Mouse (Mus musculus): ENCODE data around the gene Disc1.

The Disc1 gene

DNA sequence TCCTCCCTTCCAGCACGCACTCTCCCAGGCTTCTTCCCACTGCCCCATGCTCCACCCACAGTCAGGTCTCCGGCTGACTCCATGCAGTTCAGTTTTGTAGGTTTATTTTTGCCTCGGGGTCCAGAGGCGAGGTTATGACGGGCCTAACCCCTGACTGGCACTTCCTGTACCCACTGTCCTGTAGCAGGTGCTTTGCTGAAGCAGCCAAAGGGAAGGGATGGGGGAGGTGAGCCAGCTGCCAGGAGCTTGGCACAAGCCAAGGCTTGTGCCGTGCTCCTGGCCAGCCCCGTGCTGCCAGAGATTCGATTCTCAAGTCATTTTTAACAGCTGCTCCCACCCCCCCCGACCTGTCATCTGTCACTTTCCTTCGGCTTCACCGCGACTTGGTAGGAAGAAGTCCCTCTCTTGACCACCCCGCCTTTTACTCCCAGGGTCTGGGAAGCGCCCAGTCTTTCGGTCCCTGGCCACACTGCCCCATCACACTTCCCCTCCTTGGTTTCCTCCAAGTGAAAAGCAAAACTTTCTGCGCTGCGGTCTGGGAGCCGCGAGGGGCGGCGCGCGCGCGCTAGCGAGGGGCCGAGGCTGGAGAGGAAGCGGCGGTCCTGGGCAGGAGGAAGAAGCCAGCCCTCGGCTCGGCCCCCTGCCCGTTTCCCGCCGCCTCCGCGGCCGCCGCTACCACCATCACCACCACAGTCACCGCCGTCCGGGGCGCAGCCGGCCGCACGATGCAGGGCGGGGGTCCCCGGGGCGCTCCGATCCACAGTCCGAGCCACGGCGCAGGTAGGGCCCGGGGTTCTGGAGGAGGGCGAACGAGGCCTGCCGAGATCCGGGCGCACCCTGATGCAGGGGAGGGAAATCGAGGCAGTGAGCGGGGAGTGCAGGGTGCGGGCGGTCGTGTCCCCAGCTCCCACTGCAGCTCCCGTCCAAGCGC, at the start of gene Disc1:
Disc1 (plus strand) TSS at position 691 of the 931 bp plus-strand sequence.
- no peak for DNase-seq

DNA sequence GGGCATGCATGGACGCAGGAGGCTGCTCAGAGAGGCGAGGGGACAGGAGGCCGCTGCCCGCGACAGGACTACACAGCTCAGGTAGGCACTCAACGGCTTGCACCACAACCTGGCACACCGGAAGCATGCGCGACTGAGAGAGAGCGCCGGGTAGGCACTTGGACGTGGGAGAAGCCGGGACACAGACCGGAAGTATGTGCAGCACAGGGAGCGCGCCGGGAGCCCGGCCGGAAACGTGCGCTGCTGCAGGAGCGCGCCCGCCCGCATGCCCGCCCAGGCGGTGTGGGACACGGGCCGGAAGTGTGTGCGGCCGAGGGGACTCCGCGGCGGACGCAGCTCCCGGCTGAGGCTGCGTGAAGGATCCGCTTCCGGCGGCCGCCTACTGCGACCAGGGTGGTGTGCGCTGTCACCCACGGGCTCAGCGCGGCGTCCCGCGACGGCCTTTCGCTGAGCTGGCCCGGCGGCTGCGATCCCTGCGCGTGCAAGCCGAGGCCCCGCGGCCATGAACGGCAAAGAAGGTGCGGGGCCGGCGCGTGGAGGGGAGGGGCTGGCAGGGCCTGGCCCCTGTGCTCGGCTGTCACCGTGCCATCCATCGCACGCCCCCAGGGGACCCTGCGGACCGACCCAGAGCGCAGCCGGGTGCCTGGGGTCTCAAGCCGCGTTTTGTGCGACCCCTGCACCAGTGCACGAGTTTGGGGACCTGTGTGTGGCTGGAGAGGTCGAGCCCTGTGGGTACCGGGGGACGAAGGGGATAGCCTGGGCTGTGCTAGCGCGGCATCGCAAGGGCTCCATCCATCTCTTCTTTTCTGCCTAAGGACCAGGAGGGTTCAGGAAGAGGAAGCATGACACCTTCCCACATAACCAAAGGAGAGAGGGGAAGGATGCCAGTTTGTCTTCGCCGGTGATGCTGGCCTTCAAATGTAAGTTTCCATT, 41.0 kb upstream of the Disc1 start, which contains the start of gene Tsnax:
Tsnax (plus strand) TSS at position 303 of the 933 bp plus-strand sequence.
- DNase-seq = peak; percentile 90

DNA sequence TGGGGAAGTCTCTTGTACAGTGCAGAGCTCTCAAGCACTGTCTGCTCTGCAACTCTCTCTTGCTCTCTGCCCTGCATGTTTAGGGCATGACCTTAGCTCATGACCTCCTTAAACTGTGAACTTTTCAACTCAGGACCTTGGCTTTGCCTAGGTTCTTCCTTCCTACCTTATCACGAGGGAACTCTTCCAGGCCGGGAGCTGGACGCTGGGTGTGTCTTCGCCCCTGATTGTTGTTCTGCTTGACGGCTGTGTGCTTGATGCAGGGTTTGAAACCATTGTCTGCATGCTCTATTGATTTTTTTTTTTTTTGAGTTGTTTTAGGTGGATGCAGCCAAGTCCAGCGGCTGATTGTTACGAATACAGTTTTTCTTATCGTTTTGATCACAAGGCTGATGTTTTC, 29.9 kb upstream of the Disc1 start:
- no peak for DNase-seq

DNA sequence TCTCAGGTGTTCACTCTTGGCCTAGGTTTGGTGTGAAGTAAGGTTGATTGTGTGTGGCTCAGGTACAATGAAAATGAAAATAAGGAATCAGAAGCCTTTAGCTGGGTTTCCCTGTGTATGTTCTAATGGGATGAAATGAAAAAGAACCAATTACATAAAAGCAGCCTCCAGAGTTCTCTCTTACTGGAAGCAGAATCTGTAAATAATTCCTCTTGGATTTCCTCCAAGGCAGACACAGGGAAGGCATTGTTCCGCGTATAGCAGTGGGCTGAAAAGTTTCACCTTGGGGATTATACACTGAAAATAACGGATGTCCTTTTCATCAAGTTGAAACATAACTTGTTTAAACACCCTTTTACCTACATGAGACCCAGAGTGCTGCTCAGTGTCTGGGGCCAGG, 26.8 kb upstream of the Disc1 start:
- DNase-seq = no peak

DNA sequence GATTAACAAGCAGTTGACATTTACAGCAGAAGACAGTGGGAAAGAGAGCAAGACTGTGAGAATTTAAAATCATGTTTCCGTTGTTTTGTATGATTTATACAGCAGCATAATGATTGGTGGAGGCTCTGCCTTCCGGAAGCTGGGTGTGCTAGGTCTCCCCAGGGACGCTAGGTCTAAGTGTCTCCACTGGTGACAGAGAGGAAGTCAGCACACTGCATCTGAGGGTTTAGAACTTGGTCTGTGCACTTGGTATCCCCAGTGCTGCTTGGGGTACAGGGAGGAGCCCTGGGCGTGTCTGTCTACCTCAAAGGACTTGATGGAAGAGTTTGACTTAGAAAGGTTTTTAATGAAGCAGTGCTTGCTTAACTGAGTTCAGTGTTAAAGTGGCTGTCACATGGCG, 25.2 kb upstream of the Disc1 start:
- no peak for DNase-seq

DNA sequence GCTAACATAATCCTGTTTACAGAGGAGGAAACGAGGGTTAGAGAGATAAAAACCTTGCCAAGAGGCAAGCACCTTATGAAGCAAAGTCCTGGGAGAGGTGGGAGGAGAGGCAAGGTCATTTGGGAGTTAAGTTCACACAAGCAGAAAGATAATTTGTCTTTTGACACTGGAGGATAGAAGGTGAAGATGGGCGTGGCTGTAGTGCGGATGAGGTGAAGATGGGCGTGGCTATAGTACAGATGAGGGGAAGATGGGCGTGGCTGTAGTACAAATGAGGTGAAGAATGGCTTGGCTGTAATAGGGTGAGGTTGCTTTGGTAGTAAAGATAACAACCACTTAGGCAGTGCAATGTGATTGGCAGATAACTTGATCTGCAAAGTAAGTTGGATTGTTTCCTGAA, 22.7 kb upstream of the Disc1 start:
- DNase-seq = no peak

DNA sequence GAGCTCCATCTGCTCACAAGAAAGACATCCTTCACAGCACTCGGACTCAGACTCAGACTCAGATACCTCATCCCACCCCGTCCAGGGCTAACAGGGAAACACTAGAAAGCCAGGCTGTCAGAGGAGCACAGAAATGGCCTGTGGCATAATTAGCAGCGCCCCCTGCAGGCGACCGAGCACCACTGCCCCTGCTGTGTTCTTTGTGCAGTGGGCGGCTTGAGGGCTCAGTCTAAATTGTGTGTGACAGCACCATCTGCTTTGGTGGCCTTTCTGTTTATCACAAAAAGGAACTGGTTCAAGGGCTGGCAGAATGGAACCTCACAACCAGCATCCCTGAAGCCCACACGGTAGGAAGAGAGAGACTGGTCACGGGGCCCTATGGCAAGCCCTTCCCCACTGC, 19.3 kb upstream of the Disc1 start:
- peak; percentile 69 for DNase-seq

DNA sequence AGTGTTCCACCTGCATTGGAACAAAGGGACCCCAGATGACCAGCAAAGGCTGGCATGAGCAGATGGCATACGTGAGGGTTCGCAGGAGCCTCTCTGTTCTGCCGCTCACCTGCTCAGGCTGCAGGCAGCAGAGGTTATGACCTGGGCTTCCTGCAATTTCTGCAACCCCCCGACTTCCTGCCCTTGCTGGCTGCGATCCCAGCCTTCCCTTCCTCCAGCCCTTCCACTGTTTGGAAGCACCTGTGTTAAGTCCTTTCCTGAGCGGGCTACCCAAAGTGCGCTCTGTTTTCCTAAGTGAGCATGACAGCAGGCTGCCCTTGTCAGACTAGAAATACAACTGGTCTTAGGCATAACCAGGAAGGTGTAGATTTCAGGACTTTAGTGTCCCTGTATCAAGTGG, 16.9 kb upstream of the Disc1 start:
- no peak for DNase-seq

DNA sequence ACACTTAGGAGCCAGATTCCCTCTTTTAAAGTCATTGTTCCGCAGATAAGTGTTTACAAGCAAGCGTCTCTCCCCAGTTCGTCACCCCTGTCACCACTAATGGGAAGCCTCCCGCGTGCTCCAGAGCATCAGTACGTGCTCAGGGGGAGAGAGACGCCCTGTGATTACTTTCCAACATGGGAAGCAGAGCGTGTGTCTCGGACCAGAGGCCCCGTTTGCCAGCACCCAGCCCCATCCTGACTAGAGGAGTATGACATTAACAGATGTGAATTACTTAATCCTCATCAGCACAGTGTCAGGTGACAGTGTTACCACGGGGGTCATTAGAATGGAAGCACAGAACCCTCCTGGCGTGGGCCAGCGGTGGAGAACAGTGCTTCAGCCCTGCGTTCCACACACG, 15.3 kb upstream of the Disc1 start:
- DNase-seq = no peak

DNA sequence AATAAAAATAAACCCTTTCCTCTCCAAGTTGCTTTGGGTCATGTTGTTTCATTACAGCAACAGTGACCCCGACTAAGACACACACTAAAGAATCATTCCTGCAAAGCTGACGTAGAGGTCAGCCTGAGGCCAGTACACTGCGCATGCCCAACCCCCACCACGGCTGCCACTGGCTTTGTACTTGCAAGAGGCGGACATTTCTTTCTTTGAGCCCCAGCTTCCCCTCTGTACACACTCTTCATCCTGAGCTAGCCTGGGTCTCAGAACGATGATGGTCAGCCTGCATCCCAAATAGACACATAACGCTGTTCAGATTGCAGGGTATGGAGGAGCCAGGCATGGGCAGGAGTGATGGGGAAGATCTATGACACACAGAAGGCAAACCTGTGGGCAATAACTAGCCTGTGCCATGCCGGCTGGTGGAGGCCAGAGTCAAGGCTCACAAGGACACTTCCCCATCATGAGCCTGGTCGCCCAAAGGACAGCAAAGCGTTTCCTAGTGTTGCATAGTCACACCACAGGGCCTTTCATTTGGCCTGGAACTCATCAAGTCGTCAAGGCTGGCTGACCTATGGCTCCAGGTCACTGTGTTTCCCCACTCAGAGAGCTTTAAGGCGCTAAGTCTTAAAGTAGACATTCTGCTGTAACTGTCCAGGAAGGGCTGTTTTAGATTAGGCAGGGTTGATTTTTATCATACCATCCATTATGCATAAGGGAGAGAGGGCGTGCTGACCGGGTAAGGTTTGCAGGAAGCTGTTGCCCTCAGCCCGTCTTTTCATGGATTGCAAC, 13.2 kb upstream of the Disc1 start:
- no peak for DNase-seq

DNA sequence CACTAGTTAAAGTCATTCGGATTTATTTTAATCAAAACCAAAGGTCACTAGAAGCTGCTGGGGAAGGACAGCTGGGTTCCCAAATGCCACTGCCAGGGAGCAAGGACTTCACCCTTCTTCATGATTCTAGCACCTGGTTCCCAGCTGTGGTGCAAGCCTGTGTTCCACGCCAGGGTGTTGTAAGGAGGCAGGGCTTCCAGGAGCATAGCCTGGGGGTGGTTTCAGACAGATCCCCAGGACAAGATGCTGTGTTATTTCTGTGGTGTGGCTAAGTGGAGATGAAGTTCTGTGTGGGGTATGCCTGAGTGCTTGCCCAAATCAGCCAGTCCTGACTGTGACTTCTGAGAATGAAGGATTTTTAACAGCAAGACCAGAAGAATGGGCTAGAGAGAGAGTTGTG, 12.5 kb upstream of the Disc1 start:
- DNase-seq = no peak

DNA sequence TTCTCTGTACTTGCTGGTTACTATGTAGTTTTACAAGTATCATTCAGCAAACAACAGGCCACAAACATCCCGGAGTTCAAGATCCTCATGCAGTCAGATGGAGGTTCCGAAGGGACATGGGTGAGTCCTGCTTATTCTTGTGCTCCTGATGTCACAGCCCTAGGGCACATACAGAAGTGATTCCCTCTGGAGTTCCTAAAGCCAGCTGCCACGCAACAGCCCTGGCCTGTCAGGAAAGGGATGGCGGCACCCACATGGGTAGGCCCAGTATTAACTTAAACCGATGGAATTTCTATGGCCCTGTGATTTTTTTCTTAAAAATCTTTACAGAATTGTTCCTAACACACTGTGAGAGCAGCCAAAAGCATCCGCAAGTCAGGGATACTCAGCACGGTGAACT, 10.6 kb upstream of the Disc1 start:
- no peak for DNase-seq

DNA sequence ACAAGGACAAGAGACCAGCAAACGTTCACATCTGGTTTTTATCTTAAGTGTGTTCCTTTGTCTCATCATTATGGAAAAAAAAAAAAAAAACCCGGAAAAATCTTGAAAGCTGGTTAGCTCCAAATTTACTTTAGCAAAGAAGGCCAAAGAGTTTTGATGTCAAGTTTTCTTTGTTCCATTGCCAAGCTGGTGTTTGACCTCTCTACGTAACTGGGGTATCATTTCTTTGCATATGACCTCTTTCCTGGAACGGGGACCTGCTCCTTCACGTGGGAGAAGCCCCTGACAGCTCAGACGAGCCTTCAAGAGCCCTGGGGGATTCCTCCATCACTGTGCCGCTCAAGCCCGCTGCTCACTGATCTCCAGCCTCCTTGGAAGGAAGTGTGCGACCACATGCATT, 10.1 kb upstream of the Disc1 start:
- DNase-seq = no peak

DNA sequence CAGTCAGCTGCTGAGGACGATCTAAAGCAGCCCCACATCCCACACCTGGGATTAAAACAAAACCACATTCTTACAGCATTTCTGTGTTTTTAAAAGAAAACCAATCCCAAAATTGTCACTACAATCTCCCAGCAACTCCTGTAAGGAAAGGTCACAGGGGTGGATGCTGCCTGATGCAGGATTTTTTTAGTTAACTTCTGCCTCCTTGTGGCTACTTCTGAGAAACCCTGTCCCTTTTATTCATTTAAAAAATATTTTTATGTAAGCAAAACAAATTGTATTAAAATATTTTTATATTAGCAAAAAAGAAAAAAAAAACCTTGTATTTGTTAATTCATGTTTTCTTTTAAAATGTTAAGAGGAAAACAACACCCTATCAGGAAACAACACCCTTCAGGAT, 8.2 kb upstream of the Disc1 start:
- DNase-seq = no peak

DNA sequence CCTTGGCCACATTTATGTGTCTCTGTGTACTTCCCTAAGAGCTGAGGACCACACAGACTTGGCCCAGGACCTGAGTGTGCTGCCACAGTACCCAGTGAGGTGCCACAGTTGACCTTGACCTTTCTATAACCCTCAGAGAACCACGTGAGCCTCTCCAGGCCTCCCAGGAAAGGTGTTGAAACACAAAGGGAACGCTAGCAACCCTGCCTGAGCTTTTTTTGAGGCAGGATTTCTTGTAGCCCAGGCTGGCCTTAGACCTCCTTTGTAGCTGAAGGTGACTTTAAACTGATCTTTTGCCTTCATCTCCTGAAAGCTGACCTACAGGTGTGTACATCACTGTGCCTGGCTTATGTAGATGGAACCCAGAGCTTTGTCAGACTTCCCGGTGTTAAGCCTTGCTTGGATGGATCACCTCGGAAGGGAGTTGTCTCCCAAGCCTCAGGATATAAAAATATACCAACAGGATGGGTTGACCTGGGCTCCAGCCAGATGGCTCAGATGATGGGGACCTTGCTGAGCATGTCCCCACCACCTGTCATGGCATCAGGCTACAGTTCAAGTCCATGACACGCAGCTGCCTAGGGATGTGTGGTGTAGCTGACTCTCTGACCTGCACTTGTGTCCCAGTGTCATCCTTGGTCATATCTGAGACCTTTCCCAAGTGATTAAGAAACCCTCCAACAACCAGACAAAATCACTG, 4.8 kb upstream of the Disc1 start:
- no peak for DNase-seq

DNA sequence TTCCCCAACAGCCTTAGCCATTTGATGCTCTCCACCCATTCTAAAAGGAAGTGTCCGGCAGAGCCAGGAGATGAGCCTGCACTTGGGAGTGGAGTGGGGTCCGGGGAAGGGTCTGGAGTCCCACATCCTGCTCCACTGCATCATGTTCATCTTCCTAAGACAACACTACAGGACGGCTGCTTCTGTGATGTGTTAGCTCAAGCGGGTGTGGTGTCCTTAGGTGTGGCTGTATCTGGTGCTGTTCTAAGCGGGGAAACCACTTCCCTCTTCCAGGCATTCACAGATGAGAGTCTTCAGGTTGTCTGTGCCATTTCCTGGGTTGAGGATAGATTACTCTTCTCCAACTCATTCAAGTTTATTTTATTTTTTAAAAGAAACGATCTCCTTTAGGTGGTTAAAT, 4.2 kb upstream of the Disc1 start:
- no peak for DNase-seq

DNA sequence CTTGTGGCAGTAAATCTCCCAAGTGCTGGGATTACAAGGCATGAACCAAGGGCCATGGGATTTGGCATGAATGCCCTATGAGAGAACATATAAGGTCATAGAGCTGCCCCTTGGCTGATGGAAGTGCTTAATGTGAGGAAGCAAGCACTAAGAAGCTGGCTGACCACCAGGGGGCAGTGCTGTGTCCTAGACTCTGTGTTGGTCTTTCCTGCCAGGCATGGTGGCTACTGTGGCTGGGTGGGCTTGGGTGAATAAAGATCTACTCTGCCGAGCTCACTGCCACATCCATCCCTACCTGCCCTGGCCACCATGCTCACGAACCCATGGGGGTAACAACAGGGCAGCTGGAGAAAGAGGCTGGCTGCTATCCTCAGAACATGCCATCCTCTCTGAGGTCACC, 2.0 kb upstream of the Disc1 start:
- peak; percentile 72 for DNase-seq

DNA sequence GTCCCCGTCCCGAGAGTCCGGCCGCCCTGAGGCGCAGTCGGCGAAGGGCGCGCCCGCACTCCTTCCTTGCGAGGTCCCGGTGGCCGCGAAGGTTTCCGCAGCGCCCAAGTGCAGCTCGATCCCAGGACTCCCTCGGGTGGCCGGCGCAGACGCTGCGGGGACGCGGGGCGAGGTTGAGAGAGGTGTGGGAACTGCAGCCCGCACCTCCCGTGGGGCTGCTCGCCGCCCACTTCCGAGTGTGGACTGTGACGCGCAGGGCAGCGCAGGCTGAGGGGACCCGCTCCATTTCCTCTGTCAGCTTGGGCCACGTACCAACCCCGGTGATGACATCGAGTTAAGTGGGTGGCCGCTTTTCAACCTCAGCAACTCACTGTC, 428 bp downstream of the Disc1 start:
- DNase-seq = peak; percentile 22

DNA sequence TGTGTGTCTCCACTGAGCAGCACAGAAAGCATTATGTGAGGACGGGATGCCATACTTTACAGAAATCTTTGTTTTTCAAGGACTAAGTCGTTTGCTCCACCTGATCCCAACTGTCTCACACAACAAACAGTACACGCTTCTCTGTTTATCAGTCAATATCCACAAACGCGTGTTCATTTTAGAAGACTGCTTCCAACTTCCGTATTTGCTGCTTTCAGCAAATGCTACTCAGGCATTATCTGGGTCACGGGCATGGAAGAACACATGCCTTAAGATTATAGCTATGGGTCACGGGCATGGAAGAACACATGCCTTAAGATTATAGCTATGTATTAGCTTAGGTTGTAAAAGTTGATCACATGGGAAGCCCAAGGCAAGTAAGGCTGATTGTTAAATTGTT, 6.9 kb downstream of the Disc1 start:
- DNase-seq = no peak

DNA sequence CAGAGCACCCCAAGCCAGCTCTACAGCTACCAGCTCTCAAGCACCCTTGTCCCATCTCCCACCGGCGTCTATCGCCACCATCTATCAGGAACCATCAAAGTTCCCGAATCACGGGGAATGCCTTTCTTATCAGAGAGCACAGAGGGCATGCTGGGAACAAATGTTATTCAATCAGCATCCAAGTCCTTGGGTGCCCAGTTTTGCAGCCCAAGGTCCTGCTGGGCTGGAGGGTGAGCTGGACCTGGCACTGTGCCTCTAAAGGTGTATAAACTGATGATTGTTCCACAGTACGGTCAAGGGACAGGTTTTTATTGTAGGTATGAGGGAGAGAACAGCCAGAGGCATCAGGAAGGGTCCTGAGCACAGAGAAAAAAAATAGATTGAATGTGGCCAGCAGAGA, 11.6 kb downstream of the Disc1 start:
- no peak for DNase-seq

DNA sequence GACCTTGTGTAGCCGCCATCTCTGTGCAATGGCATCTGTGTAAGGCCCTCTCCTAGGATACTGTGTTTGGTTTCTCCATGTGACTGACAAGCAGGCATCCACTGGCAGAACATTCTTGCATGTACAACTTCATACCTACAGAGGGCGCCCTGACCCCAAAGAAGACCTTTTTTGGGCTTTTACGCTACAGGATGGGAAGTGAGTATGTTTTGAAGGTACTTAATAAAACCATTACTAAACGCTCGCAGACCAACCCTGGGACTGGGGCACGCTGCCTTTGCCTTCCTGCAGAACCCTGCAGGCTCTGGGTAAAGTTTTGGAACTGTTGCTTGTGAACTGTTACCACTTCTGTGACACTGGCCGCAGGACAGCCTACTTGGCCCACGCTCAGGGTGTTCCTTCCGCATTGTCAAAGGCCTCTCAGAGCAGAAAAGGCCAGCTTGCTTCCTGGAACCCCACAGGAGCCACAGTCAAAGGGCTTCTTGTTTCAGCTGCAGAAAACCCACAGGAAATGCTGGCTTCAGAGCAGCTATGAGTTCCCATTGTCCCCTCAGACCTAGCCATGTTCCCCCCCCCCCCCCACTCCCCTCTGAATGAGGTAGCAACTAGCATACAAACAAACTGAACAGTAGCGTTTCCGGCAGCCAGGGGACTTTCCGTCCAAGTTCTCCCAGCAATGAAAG, 13.1 kb downstream of the Disc1 start:
- DNase-seq = peak; percentile 80

DNA sequence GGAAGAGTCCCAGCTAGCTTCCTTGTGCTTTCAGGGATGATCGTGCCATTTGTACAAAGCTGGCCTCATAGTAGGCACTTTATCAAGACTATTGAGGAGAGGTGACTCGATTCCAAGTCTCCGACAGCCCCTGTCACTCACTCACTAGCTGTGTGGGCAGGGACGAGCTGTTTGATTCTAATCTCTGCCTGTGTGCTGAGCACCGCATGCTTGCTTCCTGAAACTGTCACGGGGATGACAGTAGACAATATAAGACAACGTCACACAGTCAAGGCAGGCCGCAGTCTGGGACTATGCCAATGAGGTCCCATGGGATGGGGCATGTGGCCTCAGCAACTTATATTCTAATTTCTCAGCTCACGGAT, 13.6 kb downstream of the Disc1 start:
- peak; percentile 66 for DNase-seq

Measured in thymus, postnatal 25 days (tissue).